Mouse (Mus musculus): ENCODE measurements around the gene Acvr1b.

DNA sequence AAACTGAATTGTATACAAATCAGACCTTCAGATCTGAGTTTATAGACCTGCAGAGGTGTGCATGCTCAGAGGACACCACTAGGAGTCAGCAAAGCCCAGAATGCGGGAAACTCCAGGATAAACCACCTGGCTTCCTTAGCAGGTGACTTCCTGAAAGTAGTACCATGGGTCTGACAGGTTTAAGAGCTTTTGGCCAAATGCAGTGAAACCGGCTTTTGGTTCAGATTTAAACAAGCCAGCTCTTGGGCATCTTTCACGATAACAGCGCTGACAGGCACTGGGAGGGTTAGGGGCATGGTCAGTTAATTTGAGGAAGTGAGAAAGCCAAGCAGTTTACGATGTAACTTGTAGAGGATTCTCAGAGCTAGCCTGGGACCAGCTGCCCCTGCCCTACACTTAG lies 14.0 kb downstream of the Acvr1b start:
- TF ChIP-seq CTCF (IDR thresholded peaks at IDR 0.05; ENCODE audit: low read depth, low read length) (no peak), GATA1 (IDR thresholded peaks at IDR 0.05; ENCODE audit: borderline replicate concordance, low read length) (no peak), TAL1 (conservative IDR thresholded peaks at IDR 0.05; ENCODE audit: low read depth, low read length) (no peak), POLR2AphosphoS5 (IDR thresholded peaks at IDR 0.05; ENCODE audit: insufficient replicate concordance, low read depth, low read length) (no peak), GATA2 (IDR thresholded peaks at IDR 0.05; ENCODE audit: borderline replicate concordance, low read depth, low read length) (no peak)
